Mouse (Mus musculus): ENCODE results near the gene Ptpn20. TPM values are rescaled to one million over a fixed set of nuclear protein-coding genes. Genes with fewer than 3 reads are reported as not detected.

Ptpn20 gene
- polyA plus RNA-seq, 1 experiment from 2014 or later, result 0.05 TPM

- no peak for ATAC-seq
- no peak overlapping the region for H3K27ac ChIP-seq
- H3K9me3 ChIP-seq, result no peaks in the 10 kb centered on the region
- WGBS, result 67% methylated on average over 2 of the region's 2 CpGs
- no peaks in the 10 kb centered on the region; the same call in 1 of the 2 replicates for H3K27me3 ChIP-seq (replicated peaks)
- no peak overlapping the region for H3K4me2 ChIP-seq (replicated peaks)
- no peak overlapping the region for H3K9ac ChIP-seq
- no peak overlapping the region for H3K4me3 ChIP-seq (replicated peaks)
- peaks cover 7% of the 10 kb centered on the region for H3K4me1 ChIP-seq (replicated peaks)
- H3K36me3 ChIP-seq, result no peaks in the 10 kb centered on the region
Observed at GRCm38 (mm10) chr14:33682768-33683167, 93.8 kb downstream of the Ptpn20 start.

- no peaks in the 10 kb centered on the region for H3K36me3 ChIP-seq
- H3K27me3 ChIP-seq (replicated peaks), result no peaks in the 10 kb centered on the region; the same call in 1 of the 2 replicates
- no peaks in the 10 kb centered on the region for H3K9me3 ChIP-seq
- WGBS, result 37% methylated on average over 13 of the region's 13 CpGs
- peaks cover 7% of the 10 kb centered on the region for H3K4me1 ChIP-seq (replicated peaks)
- H3K27ac ChIP-seq, result no peak overlapping the region
- H3K4me2 ChIP-seq (replicated peaks), result no peak overlapping the region
- peak; percentile 55 for ATAC-seq
- no peak overlapping the region for H3K9ac ChIP-seq
- H3K4me3 ChIP-seq (replicated peaks), result no peak overlapping the region
Observed at GRCm38 (mm10) chr14:33683701-33684100, 94.7 kb downstream of the Ptpn20 start.

GRCm38 (mm10) chr14:33687444-33688028 is 98.5 kb downstream of the Ptpn20 start:
- peak; percentile 24; the same call in 1 of the 2 replicates for ATAC-seq

GRCm38 (mm10) chr14:33689044-33689443 is 100.0 kb downstream of the Ptpn20 start:
- Histone ChIP-seq H3K27me3 (replicated peaks) (no peaks in the 10 kb centered on the region), H3K4me3 (replicated peaks) (no peak overlapping the region), H3K9me3 (no peaks in the 10 kb centered on the region), H3K9ac (no peak overlapping the region), H3K4me1 (replicated peaks) (peaks cover 17% of the 10 kb centered on the region), H3K36me3 (no peaks in the 10 kb centered on the region), H3K4me2 (replicated peaks) (no peak overlapping the region), H3K27ac (no peak overlapping the region)
- ATAC-seq, result no peak

More at GRCm38 (mm10) chr14:33687444-33688028, 98.5 kb downstream of the Ptpn20 start:
- Histone ChIP-seq H3K9me3 (no peaks in the 10 kb centered on the region), H3K4me1 (replicated peaks) (peaks cover 17% of the 10 kb centered on the region), H3K36me3 (no peaks in the 10 kb centered on the region), H3K4me2 (replicated peaks) (no peak overlapping the region), H3K9ac (no peak overlapping the region), H3K4me3 (replicated peaks) (no peak overlapping the region), H3K27ac (no peak overlapping the region), H3K27me3 (replicated peaks) (no peaks in the 10 kb centered on the region; the same call in 1 of the 2 replicates)
- 30% methylated on average over 6 of the region's 6 CpGs for WGBS

Other genes starting within 250 kb of the Ptpn20 start
- gene Mapk8, start 142.0 kb upstream of the Ptpn20 start, polyA plus RNA-seq (2015; fragmentation: Nextera tagmentation; extraction: Ambion mirVana), result 12.2 and 16.0 TPM in 2 replicates
- gene Frmpd2, start 117.5 kb upstream of the Ptpn20 start, polyA plus RNA-seq (2015; fragmentation: Nextera tagmentation; extraction: Ambion mirVana), result not detected in 2 replicates

Measured in intestine, embryonic 15.5 days (tissue).